Mouse (Mus musculus): ENCODE measurements around the gene Epha4.
A peak's percentile ranks its signal among the peaks of the same experiment; 100 is the strongest.

Gene Epha4

GRCm38 (mm10) chr1:77484766-77485596, 29.9 kb downstream of the Epha4 start:
- no peak for DNase-seq (ENCODE audit: low spot score)

GRCm38 (mm10) chr1:77475808-77476413, 39.0 kb downstream of the Epha4 start:
- no peak for DNase-seq (ENCODE audit: low spot score)

- no peak for DNase-seq (ENCODE audit: low spot score)
These were observed 41.2 kb downstream of the Epha4 start for GRCm38 (mm10) chr1:77473446-77474376.

- no peak for DNase-seq (ENCODE audit: low spot score)
These were observed 42.3 kb downstream of the Epha4 start for GRCm38 (mm10) chr1:77472566-77472965.

GRCm38 (mm10) chr1:77471447-77471846, 43.4 kb downstream of the Epha4 start:
- DNase-seq (ENCODE audit: low spot score) = no peak

GRCm38 (mm10) chr1:77471037-77471436, 43.9 kb downstream of the Epha4 start:
- no peak for DNase-seq (ENCODE audit: low spot score)

GRCm38 (mm10) chr1:77468717-77469314, 46.1 kb downstream of the Epha4 start:
- no peak for DNase-seq (ENCODE audit: low spot score)

- DNase-seq (ENCODE audit: low spot score) = no peak
These were observed 49.4 kb downstream of the Epha4 start for GRCm38 (mm10) chr1:77465524-77465923.

GRCm38 (mm10) chr1:77464108-77464507, 50.8 kb downstream of the Epha4 start:
- DNase-seq (ENCODE audit: low spot score) = no peak

GRCm38 (mm10) chr1:77461877-77462615, 52.8 kb downstream of the Epha4 start:
- DNase-seq (ENCODE audit: low spot score) = peak; percentile 60

- DNase-seq (ENCODE audit: low spot score) = no peak
These were observed 53.9 kb downstream of the Epha4 start for GRCm38 (mm10) chr1:77460831-77461629.

- DNase-seq (ENCODE audit: low spot score) = no peak
These were observed 56.0 kb downstream of the Epha4 start for GRCm38 (mm10) chr1:77458751-77459385.

GRCm38 (mm10) chr1:77457446-77457800, 57.5 kb downstream of the Epha4 start:
- DNase-seq (ENCODE audit: low spot score) = no peak

- no peak for DNase-seq (ENCODE audit: low spot score)
These were observed 58.0 kb downstream of the Epha4 start for GRCm38 (mm10) chr1:77456695-77457445.

- no peak for DNase-seq (ENCODE audit: low spot score)
These were observed 61.1 kb downstream of the Epha4 start for GRCm38 (mm10) chr1:77453811-77454210.

- DNase-seq (ENCODE audit: low spot score) = no peak
These were observed 62.2 kb downstream of the Epha4 start for GRCm38 (mm10) chr1:77452721-77453120.

GRCm38 (mm10) chr1:77451541-77451940, 63.3 kb downstream of the Epha4 start:
- no peak for DNase-seq (ENCODE audit: low spot score)

- no peak for DNase-seq (ENCODE audit: low spot score)
These were observed 64.7 kb downstream of the Epha4 start for GRCm38 (mm10) chr1:77450201-77450600.

- DNase-seq (ENCODE audit: low spot score) = no peak
These were observed 67.8 kb downstream of the Epha4 start for GRCm38 (mm10) chr1:77447061-77447614.
